Mouse (Mus musculus) adrenal gland, adult 8-10 months (tissue): Measurements from ENCODE around the gene Tapt1. TPM values are rescaled to one million over a fixed set of nuclear protein-coding genes. Genes with fewer than 3 reads are reported as not detected.
"Not testable (repeated sequence)": the region's sequence is repeated elsewhere in the genome, so short reads cannot be mapped to it uniquely, and the experiment has no call there.

Source experiments
- DNase-seq: peaks from one replicate; pipeline ENCODE4 v3.0.0; 2022
- total RNA-seq, 4 experiments: library from RNA; stranded (reverse); gene quantifications; 2 replicates each; pipeline ENCODE4 v1.2.4; 2022

Tapt1 gene
- total RNA-seq, result 10 to 100 TPM; 42.0 to 84.9 (median 58.7) TPM

DNA sequence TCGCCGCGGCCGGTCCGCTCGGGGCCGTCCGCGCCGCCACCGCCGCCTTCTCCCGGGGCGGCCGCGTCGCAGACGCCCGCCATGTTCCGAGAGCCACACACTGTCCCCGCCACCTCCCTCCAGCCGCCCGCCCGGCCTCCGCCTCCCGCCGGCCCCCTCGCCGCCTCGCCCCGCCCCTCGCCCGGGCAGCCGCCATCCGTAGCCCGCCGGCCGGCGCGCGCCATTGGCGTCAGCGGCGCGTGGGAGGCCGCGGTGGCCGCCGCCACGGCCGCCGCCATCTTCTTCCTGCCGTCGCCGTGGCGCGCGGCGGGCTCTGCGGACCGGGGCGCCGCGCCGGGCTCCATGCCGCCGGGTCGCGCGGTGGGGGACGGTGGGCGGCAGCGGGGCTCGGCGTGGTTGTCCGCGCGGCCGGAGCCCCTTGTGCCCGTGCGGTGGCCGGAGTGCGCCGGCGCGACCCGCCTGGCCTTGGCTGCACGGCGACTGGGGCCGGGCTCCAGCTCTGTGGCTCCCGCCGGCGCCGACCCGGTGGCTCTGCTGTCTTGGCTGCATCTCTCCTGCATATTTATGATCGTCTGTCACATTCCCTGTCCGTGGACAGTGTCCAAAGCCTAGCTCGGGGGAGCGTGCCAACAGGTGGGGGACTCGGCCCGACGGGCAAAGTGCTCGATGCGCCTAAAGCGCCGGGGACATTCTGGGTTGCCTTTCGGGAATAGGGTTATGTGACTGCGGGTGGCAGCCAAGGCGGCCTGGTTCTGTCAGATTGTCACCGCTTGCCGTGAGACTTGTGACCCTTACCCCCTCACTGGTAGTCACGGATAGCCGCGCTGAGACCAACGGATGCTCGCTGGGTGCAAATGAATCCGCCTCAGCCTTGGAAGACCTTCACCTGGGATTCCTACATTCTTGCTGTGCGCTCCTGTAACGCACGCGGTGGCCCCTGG, at the start of gene Tapt1:
Tapt1 (minus strand) TSS at position 106 of the 941 bp plus-strand sequence.
- peak; percentile 75 for DNase-seq

DNA sequence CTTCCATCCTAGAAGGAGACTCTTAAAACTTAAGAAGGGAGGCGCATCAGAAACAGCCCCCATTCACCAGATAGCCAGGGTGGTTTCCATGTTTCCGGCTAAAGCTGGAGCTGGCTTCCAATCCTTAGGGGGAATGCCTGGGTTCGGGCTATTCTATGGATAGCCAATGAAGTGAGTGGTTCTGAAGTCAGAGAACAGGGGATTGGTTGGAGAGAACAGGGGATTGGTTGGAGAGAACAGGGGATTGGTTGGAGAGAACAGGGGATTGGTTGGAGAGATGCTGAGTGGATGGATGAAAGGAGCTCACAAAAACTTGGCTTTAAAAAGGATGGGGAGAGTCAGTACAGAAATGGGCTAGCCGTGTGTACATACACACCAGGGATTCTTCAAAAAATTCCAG, 45.1 kb upstream of the Tapt1 start:
- no peak for DNase-seq

DNA sequence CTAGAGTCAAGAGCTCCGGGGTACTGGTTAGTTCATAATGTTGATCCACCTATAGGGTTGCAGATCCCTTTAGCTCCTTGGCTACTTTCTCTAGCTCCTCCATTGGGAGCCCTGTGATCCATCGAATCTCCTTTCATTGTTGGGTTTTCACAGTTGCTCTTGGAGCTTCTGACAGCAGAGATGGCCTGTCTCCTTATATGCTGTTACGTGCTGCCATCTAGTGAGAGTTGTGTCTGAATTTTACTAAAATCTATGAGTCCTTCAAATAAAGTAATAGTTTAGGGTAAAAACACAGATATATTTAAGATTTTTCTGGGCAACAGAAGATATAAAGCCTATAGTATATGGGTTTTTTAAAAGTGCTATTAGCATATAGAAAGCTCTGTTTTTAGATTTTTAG, 42.1 kb upstream of the Tapt1 start:
- not testable (repeated sequence) for DNase-seq

DNA sequence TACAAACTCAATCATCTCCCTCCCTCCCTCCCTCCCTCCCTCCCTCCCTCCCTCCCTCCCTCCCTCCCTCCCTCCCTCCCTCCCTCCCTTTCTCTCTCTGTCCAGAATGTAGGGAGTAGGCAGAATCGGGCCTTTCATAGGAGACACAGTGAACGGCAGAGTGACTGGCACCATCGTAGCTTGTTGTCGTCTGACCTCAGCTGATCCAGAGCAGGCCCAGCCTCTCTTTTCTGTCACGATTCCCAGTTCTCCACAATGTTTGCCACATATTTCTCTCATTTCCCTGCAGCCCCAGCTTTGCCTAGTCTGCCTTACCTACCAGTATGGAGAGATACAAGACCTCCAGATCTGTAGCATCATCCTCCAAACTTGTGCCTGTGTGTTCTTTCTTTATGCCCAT, 35.3 kb upstream of the Tapt1 start:
- DNase-seq, result no peak

DNA sequence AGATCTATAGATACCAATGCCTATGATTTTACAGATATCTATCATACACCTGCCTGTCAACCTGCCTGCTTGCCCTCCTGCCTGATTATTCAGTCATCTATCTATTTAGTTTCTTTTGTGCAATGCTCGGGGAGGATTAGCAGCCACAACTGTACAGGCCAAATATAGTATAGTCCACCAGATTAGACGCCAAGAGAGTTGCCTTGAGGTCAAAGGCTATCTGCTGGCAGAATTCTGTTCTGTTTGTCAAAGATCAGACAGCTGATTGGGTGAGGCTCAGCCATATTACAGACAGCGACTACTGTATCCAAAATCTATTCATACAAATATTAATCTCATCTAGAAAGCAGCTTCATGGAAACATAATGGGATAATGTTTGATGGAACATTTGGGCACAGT, 34.7 kb upstream of the Tapt1 start:
- DNase-seq, result no peak

DNA sequence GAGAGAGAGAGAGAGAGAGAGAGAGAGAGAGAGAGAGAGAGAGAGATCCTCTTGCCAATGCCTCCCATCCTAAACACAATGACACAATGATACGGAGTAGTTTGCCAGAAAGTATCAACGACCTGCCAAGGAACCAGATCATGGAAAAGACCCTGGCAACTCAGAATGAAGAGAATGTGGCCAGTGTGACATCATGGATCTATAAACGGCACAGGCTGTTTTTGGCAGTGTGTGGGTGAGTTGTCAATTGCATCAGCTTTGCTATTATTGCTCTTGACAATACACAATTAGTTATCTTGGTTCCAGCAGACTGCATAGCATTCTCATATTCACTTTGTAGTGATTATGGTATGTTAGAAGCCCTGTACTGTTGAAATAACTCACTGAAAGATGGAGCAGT, 33.3 kb upstream of the Tapt1 start:
- no peak for DNase-seq

DNA sequence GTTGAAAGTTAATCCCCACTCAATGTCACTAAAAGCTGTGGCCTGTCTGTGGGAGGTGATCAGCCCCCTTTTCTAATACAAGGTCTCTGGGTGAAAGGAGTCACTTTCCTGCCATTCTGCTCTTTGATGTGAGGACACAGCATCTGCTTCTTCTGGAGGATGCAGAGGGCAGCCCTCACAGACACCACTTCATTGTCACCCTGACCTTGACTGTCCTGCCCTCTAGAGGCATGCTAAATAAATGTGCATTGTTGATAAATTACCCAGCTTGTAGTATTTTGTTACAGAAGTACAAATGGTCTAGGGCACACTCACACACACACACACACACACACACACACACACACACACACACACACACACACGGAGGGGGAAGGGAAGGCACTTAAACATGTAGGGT, 31.7 kb upstream of the Tapt1 start:
- DNase-seq, result no peak

DNA sequence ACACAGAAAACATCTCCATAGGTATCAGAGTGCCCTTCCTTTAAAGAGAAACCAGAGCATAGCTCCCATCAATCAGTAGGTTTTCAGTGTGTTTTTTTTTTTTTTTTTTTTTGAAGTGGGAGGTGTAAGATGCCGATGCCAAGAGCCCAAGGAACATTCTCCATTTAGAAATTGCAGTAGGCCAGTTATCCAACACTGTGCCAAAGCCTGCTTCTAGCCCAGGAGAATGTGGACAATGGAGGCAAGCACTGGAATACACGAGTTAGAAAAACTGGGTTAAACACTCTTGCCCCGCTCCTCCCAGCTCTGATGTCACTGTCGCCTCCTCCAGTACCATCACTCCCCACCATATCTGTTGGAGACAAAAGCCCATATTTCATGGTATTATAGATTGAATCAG, 31.0 kb upstream of the Tapt1 start:
- no peak for DNase-seq

DNA sequence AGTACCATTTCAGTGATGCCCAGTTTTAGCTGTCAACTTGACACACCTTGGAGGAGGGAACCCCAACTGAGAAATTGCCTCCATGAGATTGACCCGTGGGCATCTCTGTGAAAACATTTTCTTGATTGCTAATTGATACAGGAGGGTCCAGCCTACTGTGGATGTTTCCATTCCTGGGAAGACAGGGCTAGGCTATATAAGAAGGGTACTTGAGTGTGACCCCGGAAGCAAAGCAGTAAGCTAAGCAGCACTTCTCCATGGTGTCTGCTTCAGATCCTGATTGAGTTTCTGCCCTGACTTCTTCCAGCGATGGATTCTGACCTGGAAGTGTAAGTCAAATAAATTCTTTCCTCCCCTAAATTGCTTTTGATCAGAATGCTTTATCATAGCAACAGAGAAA, 30.1 kb upstream of the Tapt1 start:
- DNase-seq, result no peak

DNA sequence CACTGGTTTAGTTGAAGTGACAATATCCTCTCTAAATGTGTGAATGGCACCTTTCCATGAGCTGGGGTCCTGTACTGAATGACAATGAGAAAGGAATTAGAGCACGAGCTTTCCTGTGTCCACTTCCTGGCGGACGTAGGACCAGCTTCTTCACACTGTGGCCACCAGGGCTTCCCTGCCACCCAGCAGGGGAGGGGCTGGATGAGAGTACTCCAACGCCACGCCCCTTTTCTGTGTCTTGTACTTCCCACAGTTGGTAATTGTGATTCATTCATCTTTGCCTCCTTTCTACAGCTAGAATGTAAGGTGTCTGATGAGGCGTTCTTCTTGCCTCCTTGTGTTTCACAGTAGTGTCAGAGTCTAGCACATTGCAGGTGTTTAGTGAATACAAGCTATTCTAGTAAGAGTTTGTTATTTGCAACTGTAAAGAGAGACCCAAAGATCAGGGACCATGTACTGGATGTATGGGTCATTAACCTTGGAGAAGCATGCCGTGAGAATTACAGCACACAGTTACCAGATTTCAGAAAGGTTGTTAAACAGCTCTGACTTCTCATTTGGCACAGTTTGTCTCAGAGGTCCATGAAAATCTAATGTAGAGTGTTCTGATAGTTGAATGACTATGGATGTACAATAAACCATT, 29.5 kb upstream of the Tapt1 start:
- no peak for DNase-seq

DNA sequence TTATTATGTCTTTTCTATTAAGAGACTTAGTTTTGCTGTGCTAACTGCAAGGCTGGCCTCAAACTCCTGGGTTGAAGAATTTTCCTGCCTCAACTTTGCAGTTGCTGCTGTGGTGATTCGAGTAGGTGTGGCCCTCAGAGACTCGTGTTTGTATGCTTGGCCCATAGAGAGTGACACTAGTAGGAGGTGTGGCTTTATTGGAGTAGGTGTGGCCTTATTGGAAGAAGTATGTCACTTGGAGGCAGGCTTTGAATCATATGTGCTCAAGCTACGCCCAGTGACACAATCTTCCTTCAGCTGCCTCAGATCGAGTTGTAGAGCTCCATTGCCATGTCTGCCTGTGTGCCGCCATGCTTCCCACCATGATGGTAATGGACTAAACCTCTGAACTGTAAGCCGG, 27.0 kb upstream of the Tapt1 start:
- DNase-seq, result no peak

DNA sequence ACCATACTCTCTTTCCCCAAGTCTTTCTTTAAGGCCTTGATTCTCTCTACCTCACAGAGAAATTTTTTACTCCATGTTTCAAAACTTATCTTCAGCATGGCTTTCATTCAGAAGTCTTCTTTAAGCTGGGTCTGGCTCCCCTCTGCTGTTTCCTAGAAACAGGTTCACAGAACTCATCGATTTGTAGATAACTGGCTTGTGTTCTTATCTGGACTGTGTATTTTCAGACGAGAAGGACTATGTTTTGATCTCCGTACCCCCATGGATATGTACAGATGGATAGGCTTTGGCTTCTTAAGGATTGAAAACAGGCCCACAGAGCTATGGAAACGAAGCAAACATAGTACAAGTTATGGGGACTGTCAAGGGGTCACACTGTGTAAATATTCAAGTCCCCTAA, 26.0 kb upstream of the Tapt1 start:
- DNase-seq, result no peak

DNA sequence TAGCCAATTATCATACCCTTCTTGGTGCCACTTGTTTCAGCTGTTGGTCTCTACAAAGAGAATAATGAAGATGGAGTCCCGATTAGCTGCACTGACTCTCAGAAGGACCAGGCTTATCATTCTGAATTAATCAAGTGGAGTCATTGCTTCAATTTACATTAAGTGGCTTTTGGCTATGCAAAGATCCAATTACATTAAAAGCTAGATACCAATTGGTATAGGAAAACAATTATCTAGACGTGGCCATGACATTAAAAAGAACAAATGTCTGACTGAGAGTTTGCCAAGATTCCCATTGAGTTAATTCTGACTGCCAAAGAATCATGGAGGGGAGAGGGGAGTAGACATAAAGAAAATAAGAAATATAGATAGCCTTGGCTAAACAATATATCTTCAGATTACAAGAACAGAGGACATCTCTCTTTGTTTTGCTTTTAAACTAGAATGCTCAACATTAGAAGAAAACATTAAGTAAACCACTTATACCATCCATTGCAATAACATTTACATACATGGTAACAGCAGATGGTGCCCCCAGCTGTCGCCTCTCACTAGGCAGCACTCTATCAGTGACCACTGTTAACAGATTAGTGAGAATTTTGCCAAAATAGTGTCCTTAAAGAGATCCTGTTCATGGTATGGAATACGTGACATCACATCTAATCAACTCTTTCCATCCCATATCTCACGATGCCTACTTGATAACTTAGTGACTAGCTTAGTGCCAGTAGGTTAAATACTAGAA, 24.0 kb upstream of the Tapt1 start:
- DNase-seq, result no peak

DNA sequence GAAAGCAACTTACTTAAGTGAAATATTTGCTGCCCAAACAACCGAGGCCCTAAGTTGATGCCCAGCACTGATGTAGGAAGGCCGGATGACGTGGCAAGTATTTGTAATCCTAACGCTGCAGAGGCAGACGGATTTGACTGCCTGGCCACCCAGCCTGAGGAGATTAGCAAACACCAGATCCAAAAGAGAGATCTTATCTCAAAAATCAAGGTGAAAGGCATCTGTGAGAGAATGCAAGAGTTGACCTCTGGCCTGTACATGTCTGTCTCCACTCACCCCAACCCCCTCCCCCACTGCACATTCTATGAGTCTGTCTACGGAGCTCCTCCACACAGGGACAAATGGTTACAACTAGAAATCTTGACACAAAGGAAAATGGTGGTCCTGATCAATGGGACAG, 22.9 kb upstream of the Tapt1 start:
- DNase-seq, result no peak

DNA sequence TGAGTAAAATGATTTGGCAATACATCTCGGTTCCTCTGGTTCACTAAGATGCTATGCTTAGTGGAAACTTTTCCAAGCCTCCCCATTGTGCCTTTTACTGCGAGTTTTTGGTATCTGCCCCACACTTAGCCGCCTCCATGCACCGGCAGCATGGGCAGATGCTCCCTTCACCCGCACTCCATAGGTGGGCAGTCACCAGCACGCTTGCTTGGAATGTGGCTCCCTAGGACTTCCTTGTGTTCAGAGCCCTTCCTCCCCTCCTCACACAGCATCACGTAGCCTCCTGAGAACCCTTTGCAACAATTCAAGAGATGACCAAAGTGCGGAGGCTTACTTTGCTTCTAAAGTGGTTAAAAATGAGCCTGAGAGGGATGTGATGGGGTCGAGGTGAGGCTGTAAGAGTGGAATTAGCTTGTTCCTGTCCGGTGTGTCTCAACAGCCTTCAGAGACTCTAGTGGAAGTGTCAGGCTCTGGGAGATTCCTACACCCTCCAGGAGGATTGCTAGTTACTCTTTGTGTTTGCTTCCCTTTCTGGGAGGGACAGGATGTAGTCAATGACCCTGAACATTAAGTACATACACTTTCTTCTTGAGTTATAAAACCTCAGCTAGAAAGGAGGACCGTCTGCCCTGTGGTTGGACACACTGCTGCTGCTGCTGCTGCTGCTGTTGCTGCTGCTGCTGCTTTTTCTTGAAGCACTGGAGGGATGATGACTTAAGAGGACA, 20.2 kb upstream of the Tapt1 start:
- no peak for DNase-seq

DNA sequence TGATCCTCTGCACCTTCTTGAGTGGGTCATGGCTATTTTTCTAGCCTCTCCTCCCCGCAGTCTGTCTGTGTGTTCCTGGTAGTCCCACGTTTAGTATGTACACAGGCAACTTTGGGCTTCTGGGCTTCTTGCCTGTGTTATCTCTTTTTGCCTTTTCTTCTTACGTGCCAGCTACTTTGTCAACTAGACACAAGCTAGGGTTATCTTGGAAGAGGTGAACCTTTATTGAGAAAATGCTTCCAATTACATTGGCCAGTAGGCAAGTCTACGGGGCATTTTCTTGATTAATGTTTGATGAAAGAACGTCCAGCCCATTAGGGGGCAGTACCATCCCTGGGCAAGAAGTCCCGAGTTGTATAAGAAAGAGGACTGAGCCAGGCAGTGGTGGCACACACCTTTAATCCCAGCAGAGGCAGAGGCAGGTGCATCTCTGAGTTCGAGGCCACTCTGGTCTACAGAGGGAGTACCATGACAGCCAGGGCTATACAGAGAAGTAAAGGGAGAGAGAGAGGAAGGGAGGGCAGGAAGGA, 18.5 kb upstream of the Tapt1 start:
- DNase-seq, result no peak

DNA sequence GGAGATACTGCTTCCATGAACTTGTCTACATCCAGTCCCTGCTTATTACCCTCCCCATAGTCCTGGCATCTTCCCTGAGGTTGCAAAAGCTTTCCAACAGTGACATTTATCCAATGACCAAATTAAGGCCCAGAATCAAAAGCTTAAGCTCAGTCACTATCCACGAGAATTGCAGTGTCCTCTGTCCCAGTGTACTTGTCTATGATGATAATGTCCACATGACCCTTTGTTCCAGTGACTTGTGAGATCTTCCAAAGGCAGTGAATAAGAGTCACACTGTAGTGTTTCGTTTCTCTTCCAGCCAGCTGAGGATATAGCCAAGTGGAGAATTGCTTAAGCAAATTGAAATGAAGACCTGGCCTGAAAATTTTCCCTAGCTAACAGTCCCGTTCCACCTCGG, 16.4 kb upstream of the Tapt1 start:
- no peak for DNase-seq

DNA sequence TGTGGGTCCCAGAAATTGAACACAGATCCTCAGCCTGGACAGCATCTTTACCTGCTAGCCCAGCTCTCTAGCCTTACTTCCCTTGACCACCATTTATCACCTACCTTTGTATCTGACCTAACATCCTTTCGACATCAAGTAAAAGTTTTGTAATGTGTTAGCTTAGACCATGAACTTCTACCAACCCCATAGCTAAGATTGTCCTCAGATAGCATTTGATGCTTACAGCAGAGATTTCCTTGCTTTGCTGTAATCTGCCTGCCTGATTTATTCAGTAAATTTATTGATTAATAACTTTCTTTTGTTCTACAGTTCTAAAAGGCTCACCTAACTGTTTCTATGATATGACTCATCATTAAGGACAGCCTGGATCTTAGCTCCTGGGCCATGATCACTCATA, 15.3 kb upstream of the Tapt1 start:
- DNase-seq, result no peak

DNA sequence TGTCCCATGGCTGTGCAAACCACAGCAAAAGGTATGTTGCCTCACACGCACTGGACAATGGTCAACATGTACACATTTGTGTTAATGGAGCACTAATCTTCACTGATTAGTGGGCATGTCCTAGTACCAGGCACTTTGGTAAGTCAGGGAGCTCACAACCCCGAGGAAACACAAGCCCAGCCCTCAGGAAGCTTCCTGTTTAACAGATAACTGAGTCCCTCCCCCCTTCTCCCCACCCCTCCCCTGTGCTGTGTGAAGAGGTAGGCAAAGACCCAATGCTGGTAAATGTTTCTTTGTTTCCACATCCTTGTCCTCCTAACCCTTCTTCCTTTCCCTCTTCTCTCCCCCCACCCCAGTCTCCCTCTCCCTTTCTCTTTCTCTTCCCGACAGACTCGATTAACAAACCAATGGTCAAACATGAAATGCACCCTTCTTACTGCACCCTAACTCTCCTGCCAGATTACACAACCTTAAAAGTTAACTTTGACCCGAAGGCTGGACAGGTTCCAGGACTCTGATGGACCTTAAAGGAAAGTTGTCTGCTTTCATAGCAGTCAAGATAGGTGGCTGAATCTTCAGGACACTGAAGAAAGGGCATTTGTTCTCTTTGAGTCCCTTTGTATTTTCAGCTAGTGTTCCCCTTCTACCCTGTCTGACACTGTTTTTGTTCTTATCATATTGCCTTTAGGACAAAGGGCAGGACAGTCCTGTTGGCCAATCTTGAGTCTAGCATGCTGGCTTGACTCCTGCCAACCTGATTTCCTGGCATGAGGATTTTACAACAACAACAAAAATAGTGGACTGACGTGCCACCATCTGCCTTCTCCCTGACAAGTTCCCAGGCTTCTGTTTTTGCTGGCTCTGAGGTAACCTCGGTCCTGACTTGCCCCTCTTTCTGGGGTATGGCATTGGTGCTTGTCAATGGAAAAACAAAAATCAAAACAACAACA, 13.0 kb upstream of the Tapt1 start:
- no peak for DNase-seq

DNA sequence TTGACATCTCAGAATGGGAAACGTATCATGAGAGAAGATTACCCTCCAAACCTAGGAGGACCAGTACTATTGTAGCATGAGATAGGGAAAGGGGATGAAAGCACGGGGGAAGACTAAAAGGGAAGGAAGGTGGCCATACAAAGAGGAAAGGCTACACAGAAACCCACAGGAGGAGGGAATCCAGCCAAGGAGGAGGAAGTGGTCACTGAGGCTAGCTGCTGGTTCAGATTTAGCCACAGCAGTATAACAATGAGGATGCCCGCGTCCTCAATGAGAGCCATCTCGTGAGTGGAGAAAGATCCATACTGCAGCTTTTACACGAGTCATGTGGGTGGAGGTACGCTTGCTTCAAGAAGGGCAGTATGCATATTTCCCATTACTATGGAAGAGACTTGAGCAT, 11.8 kb upstream of the Tapt1 start:
- no peak for DNase-seq

DNA sequence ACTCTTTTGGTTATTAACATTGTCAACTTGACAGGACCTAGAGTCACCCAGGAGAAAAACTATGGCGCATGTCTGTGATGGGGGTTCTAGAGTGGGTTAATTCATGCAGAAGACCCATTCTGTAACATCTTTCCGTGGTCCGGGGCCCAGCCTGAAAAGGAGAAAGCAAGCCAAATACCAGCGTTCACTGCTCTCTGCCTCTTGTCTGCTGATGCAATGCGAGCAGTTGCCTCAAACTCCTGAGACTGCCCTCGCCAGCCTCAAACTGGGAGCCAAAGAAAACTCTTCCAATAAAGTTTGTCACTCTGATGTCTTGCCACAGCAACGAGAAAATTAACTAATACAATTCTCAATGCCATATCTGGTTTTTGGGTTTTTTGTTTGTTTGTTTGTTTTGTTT, 8.2 kb upstream of the Tapt1 start:
- no peak for DNase-seq
